Mouse (Mus musculus) heart, embryonic 11.5 days (tissue): ENCODE measurements around the gene Txnrd2. TPM values are rescaled to one million over a fixed set of nuclear protein-coding genes. Genes with fewer than 3 reads are reported as not detected.

Experiments
- ATAC-seq: fragments of 200-750 bp; cut with Nextera tagmentation; replicated peaks from 2 replicates; pipeline ENCODE4 v1.8.0; 2017; ENCODE audit warnings: moderate library complexity; ENCODE audit not compliant: insufficient number of reproducible peaks, low FRiP score, low TSS enrichment
- H3K27ac ChIP-seq: fragments of 300-500 bp; sonication (generic); 2 replicates; pipeline ENCODE4 v1.5.1; 2014; ENCODE audit warnings: mild to moderate bottlenecking, low read depth, low read length
- H3K27me3 ChIP-seq: fragments of 300-500 bp; sonication (generic); 2 replicates; pipeline ENCODE4 v1.6.1; 2014; ENCODE audit warnings: mild to moderate bottlenecking, low read length, mixed read lengths; ENCODE audit not compliant: control insufficient read depth, insufficient read depth
- H3K36me3 ChIP-seq: fragments of 300-500 bp; sonication (generic); 2 replicates; pipeline ENCODE4 v1.6.1; 2014; ENCODE audit warnings: mild to moderate bottlenecking, low read length, moderate library complexity, mixed read lengths; ENCODE audit not compliant: control insufficient read depth, insufficient read depth
- H3K4me1 ChIP-seq: fragments of 300-500 bp; sonication (generic); 2 replicates; pipeline ENCODE4 v1.6.1; 2014; ENCODE audit warnings: low read length; ENCODE audit not compliant: control insufficient read depth, insufficient read depth
- H3K4me2 ChIP-seq: fragments of 300-500 bp; sonication (generic); 2 replicates; pipeline ENCODE4 v1.6.1; 2014; ENCODE audit warnings: mild to moderate bottlenecking, moderate library complexity
- H3K4me3 ChIP-seq: fragments of 300-500 bp; sonication (generic); 2 replicates; pipeline ENCODE4 v1.5.1; 2014; ENCODE audit warnings: low read depth, low read length
- H3K9ac ChIP-seq: fragments of 300-500 bp; sonication (generic); 2 replicates; pipeline ENCODE4 v1.6.1; 2014; ENCODE audit warnings: mild to moderate bottlenecking, low read depth, low read length, moderate library complexity
- H3K9me3 ChIP-seq: fragments of 300-500 bp; sonication (generic); replicated peaks from 2 replicates; pipeline ENCODE4 v1.6.1; 2016; ENCODE audit warnings: low read length; ENCODE audit not compliant: control insufficient read depth
- WGBS: fragments of 180-500 bp; shearing (Covaris S2); extraction: QIAGEN DNeasy Blood & Tissue Kit; methylation state at CpG from one replicate; pipeline ENCODE4 v1.1.7; 2014; ENCODE audit not compliant: insufficient replicate concordance; 5-methylcytosine and 5-hydroxymethylcytosine counted together
- polyA plus RNA-seq: library from polyadenylated mRNA; unstranded; fragments of >200 nt; fragmentation: Nextera tagmentation; extraction: Ambion mirVana; gene quantifications from 2 replicates; pipeline ENCODE4 v1.2.1, GENCODE M21; 2014

Txnrd2 gene
- polyA plus RNA-seq, 1 experiment from 2014 or later, result 32.8 TPM

GRCm38 (mm10) chr16:18472976-18473375, 46.8 kb downstream of the Txnrd2 start:
- 92% methylated on average over 8 of the region's 8 CpGs for WGBS
- Histone ChIP-seq H3K36me3 (peaks cover 3% of the 10 kb centered on the region; the same call in 1 of the 2 replicates), H3K4me2 (no peak overlapping the region), H3K9me3 (no peaks in the 10 kb centered on the region), H3K9ac (no peak overlapping the region), H3K27ac (no peak overlapping the region), H3K27me3 (no peaks in the 10 kb centered on the region), H3K4me1 (peaks cover 12% of the 10 kb centered on the region), H3K4me3 (no peak overlapping the region)
- ATAC-seq, result no peak

GRCm38 (mm10) chr16:18474021-18474420, 47.8 kb downstream of the Txnrd2 start:
- Histone ChIP-seq H3K4me3 (no peak overlapping the region), H3K4me2 (no peak overlapping the region), H3K36me3 (peaks cover 3% of the 10 kb centered on the region; the same call in 1 of the 2 replicates), H3K9me3 (no peaks in the 10 kb centered on the region), H3K27me3 (no peaks in the 10 kb centered on the region), H3K4me1 (peaks cover 12% of the 10 kb centered on the region), H3K9ac (no peak overlapping the region), H3K27ac (no peak overlapping the region)
- WGBS, result 85% methylated on average over 2 of the region's 2 CpGs
- no peak for ATAC-seq

- Histone ChIP-seq H3K4me2 (no peak overlapping the region), H3K27me3 (0 out of 2 replicates have a peak, but pooled peaks cover 2% of the 10 kb centered on the region), H3K27ac (no peak overlapping the region), H3K9me3 (no peaks in the 10 kb centered on the region), H3K9ac (no peak overlapping the region), H3K36me3 (no peaks in the 10 kb centered on the region), H3K4me3 (no peak overlapping the region), H3K4me1 (no peaks in the 10 kb centered on the region)
- WGBS, result 58% methylated on average over 6 of the region's 6 CpGs
- no peak for ATAC-seq
These were observed 51.8 kb downstream of the Txnrd2 start for GRCm38 (mm10) chr16:18477996-18478395.

- 47% methylated on average over 7 of the region's 7 CpGs for WGBS
- no peak overlapping the region for H3K9ac ChIP-seq
These were observed 53.5 kb downstream of the Txnrd2 start for GRCm38 (mm10) chr16:18479667-18480066.

GRCm38 (mm10) chr16:18480933-18481485, 54.8 kb downstream of the Txnrd2 start:
- H3K9ac ChIP-seq, result no peak overlapping the region
- no peak overlapping the region for H3K4me2 ChIP-seq
- 0 out of 2 replicates have a peak, but pooled peaks cover 2% of the 10 kb centered on the region for H3K27me3 ChIP-seq
- ATAC-seq, result no peak
- H3K4me1 ChIP-seq, result no peaks in the 10 kb centered on the region; the same call in 1 of the 2 replicates
- H3K9me3 ChIP-seq, result no peaks in the 10 kb centered on the region
- H3K27ac ChIP-seq, result no peak overlapping the region
- H3K4me3 ChIP-seq, result no peak overlapping the region
- no peaks in the 10 kb centered on the region for H3K36me3 ChIP-seq
- 54% methylated on average over 4 of the region's 4 CpGs for WGBS

More at GRCm38 (mm10) chr16:18479667-18480066, 53.5 kb downstream of the Txnrd2 start:
- H3K4me2 ChIP-seq, result no peak overlapping the region
- no peaks in the 10 kb centered on the region for H3K9me3 ChIP-seq
- H3K4me3 ChIP-seq, result no peak overlapping the region
- H3K27ac ChIP-seq, result no peak overlapping the region
- no peak for ATAC-seq
- H3K4me1 ChIP-seq, result no peaks in the 10 kb centered on the region; the same call in 1 of the 2 replicates
- no peaks in the 10 kb centered on the region for H3K36me3 ChIP-seq
- H3K27me3 ChIP-seq, result 0 out of 2 replicates have a peak, but pooled peaks cover 2% of the 10 kb centered on the region

- no peak overlapping the region for H3K4me3 ChIP-seq
- H3K4me1 ChIP-seq, result no peaks in the 10 kb centered on the region; the same call in 1 of the 2 replicates
- H3K27me3 ChIP-seq, result 0 out of 2 replicates have a peak, but pooled peaks cover 2% of the 10 kb centered on the region
- H3K4me2 ChIP-seq, result no peak overlapping the region
- H3K9me3 ChIP-seq, result no peaks in the 10 kb centered on the region
- H3K36me3 ChIP-seq, result no peaks in the 10 kb centered on the region
- ATAC-seq, result no peak
- no peak overlapping the region for H3K27ac ChIP-seq
- 84% methylated on average over 3 of the region's 3 CpGs for WGBS
- no peak overlapping the region for H3K9ac ChIP-seq
These were observed 56.2 kb downstream of the Txnrd2 start for GRCm38 (mm10) chr16:18482431-18482830.

GRCm38 (mm10) chr16:18483839-18484238, 57.7 kb downstream of the Txnrd2 start:
- Histone ChIP-seq H3K4me2 (no peak overlapping the region), H3K27ac (no peak overlapping the region), H3K9me3 (no peaks in the 10 kb centered on the region), H3K4me1 (no peaks in the 10 kb centered on the region; the same call in 1 of the 2 replicates), H3K27me3 (0 out of 2 replicates have a peak, but pooled peaks cover 2% of the 10 kb centered on the region), H3K9ac (no peak overlapping the region), H3K36me3 (no peaks in the 10 kb centered on the region), H3K4me3 (no peak overlapping the region)
- ATAC-seq, result no peak
- 67% methylated on average over 5 of the region's 5 CpGs for WGBS

- Histone ChIP-seq H3K27ac (no peak overlapping the region), H3K4me2 (no peak overlapping the region), H3K36me3 (no peaks in the 10 kb centered on the region), H3K4me3 (no peak overlapping the region), H3K27me3 (0 out of 2 replicates have a peak, but pooled peaks cover 2% of the 10 kb centered on the region), H3K9ac (no peak overlapping the region), H3K4me1 (no peaks in the 10 kb centered on the region; the same call in 1 of the 2 replicates), H3K9me3 (no peaks in the 10 kb centered on the region)
- no peak for ATAC-seq
- WGBS, result 20% methylated on average over 4 of the region's 4 CpGs
These were observed 58.2 kb downstream of the Txnrd2 start for GRCm38 (mm10) chr16:18484386-18484785.
